Mouse (Mus musculus) MEL (cell line): ENCODE results near the gene Eef1akmt2.

Source experiments
- CTCF ChIP-seq, 3 experiments: IDR thresholded peaks in 2 of 3; conservative IDR thresholded peaks in 1 of 3; 2 replicates each; pipeline ENCODE4 v1.5.1; 2011 to 2012; ENCODE audit warnings: low read length in 3 of 3, low read depth in 2 of 3, mild to moderate bottlenecking in 2 of 3, improper control_type of control experiment in 1 of 3, inconsistent platforms in 1 of 3, mixed read lengths in 1 of 3, moderate library complexity in 1 of 3; ENCODE audit not compliant: control insufficient read depth in 1 of 3, insufficient read depth in 1 of 3, poor library complexity in 1 of 3, severe bottlenecking in 1 of 3
- E2F4 ChIP-seq: IDR thresholded peaks from 2 replicates; pipeline ENCODE4 v1.6.1; 2011; ENCODE audit warnings: low read depth, low read length, improper control_type of control experiment, borderline replicate concordance
- EP300 ChIP-seq, 2 experiments: IDR thresholded peaks; 2 replicates each; pipeline ENCODE4 v1.6.1; 2011; ENCODE audit warnings: improper control_type of control experiment in 2 of 2, low read length in 2 of 2, low read depth in 1 of 2, mild to moderate bottlenecking in 1 of 2
- GABPA ChIP-seq: IDR thresholded peaks from 2 replicates; pipeline ENCODE4 v1.6.1; 2012; ENCODE audit warnings: low read depth, mild to moderate bottlenecking, inconsistent platforms, low read length, improper control_type of control experiment, moderate library complexity
- MAFK ChIP-seq: IDR thresholded peaks from 2 replicates; pipeline ENCODE4 v1.6.1; 2011; ENCODE audit warnings: low read depth, mild to moderate bottlenecking, low read length, improper control_type of control experiment, borderline replicate concordance
- MAX ChIP-seq: IDR thresholded peaks from 2 replicates; pipeline ENCODE4 v1.6.1; 2011; ENCODE audit warnings: low read length, improper control_type of control experiment
- MYB ChIP-seq: IDR thresholded peaks from 2 replicates; pipeline ENCODE4 v1.6.1; 2011; ENCODE audit warnings: mild to moderate bottlenecking, low read depth, low read length, improper control_type of control experiment
- POLR2A ChIP-seq, 2 experiments: IDR thresholded peaks; 2 replicates each; pipeline ENCODE4 v1.6.1; 2011 to 2012; ENCODE audit warnings: low read length in 2 of 2, mild to moderate bottlenecking in 2 of 2, control low read depth in 1 of 2, improper control_type of control experiment in 1 of 2, low read depth in 1 of 2, moderate library complexity in 1 of 2; ENCODE audit not compliant: control insufficient read depth in 1 of 2, insufficient read depth in 1 of 2, poor library complexity in 1 of 2
- POLR2AphosphoS2 ChIP-seq: IDR thresholded peaks from 2 replicates; pipeline ENCODE4 v1.6.1; 2011; ENCODE audit warnings: low read length, improper control_type of control experiment
- POLR2AphosphoS5 ChIP-seq: IDR thresholded peaks from 2 replicates; pipeline ENCODE4 v1.6.1; 2012; ENCODE audit warnings: low read depth, borderline replicate concordance, mild to moderate bottlenecking, inconsistent platforms, low read length, moderate library complexity, mixed read lengths
- TCF12 ChIP-seq: IDR thresholded peaks from 2 replicates; pipeline ENCODE4 v1.6.1; 2014; ENCODE audit warnings: low read depth, mild to moderate bottlenecking, inconsistent platforms, low read length, improper control_type of control experiment, moderate library complexity
- USF1 ChIP-seq: IDR thresholded peaks from 2 replicates; pipeline ENCODE4 v1.6.1; 2014; ENCODE audit warnings: low read depth, mild to moderate bottlenecking, inconsistent platforms, low read length, improper control_type of control experiment, moderate library complexity
- ZMIZ1 ChIP-seq: IDR thresholded peaks from 2 replicates; pipeline ENCODE4 v1.6.1; 2012; ENCODE audit warnings: low read depth, mild to moderate bottlenecking, inconsistent platforms, low read length, improper control_type of control experiment, moderate library complexity

- TF ChIP-seq ZMIZ1 (no peak), POLR2AphosphoS2 (no peak), MYB (no peak), CTCF (IDR thresholded peaks at IDR 0.05 in 2 of 3, conservative IDR thresholded peaks at IDR 0.05 in 1 of 3; ENCODE audit: control insufficient read depth in 1 of 3, insufficient read depth in 1 of 3, low read depth in 2 of 3, low read length in 3 of 3, poor library complexity in 1 of 3, severe bottlenecking in 1 of 3) (peak in 2 of 3 experiments; percentile 13 to 14; a peak in 1 of 6 replicates), MAX (no peak), GABPA (no peak), POLR2AphosphoS5 (no peak), USF1 (no peak), E2F4 (no peak), EP300 (IDR thresholded peaks at IDR 0.05; ENCODE audit: low read depth in 1 of 2, low read length in 2 of 2) (no peak), MAFK (no peak), POLR2A (IDR thresholded peaks at IDR 0.05; ENCODE audit: control insufficient read depth in 1 of 2, insufficient read depth in 1 of 2, low read depth in 1 of 2, low read length in 2 of 2, poor library complexity in 1 of 2) (no peak), TCF12 (no peak)
Measured at GRCm38 (mm10) chr7:132884031-132884430, 31.6 kb upstream of the Eef1akmt2 start.
